Mouse (Mus musculus) midbrain, postnatal 0 days (tissue): ENCODE measurements around the gene Tor3a. TPM values are rescaled to one million over a fixed set of nuclear protein-coding genes. Genes with fewer than 3 reads are reported as not detected.

Experiments used
- ATAC-seq: fragments of 200-750 bp; cut with Nextera tagmentation; 2 replicates; pipeline ENCODE4 v1.8.0; 2017; ENCODE audit warnings: moderate number of reproducible peaks, mild to moderate bottlenecking, moderate TSS enrichment, moderate library complexity; ENCODE audit not compliant: low FRiP score
- DNase-seq: peaks from one replicate; pipeline ENCODE4 v3.0.0-alpha.2; 2015; ENCODE audit warnings: low spot score
- H3K27ac ChIP-seq: fragments of 300-500 bp; sonication (generic); 2 replicates; pipeline ENCODE4 v1.5.1; 2014; ENCODE audit warnings: low read depth, mild to moderate bottlenecking, low read length, mixed read lengths
- H3K27me3 ChIP-seq: fragments of 300-500 bp; sonication (generic); 2 replicates; pipeline ENCODE4 v1.6.1; 2014; ENCODE audit warnings: low read length, control low read depth, mixed read lengths; ENCODE audit not compliant: insufficient read depth
- H3K36me3 ChIP-seq: fragments of 300-500 bp; sonication (generic); 2 replicates; pipeline ENCODE4 v1.6.1; 2014; ENCODE audit warnings: low read length, control low read depth, mixed read lengths; ENCODE audit not compliant: insufficient read depth
- H3K4me1 ChIP-seq: fragments of 300-500 bp; sonication (generic); 2 replicates; pipeline ENCODE4 v1.6.1; 2014; ENCODE audit warnings: mild to moderate bottlenecking, control low read depth, antibody characterized with exemption, low read length, mixed read lengths; ENCODE audit not compliant: insufficient read depth
- H3K4me2 ChIP-seq: fragments of 300-500 bp; sonication (generic); 2 replicates; pipeline ENCODE4 v1.6.1; 2014; ENCODE audit warnings: low read depth, mild to moderate bottlenecking, low read length, mixed read lengths; ENCODE audit not compliant: poor library complexity, severe bottlenecking
- H3K4me3 ChIP-seq: fragments of 300-500 bp; sonication (generic); 2 replicates; pipeline ENCODE4 v1.5.1; 2014; ENCODE audit warnings: low read depth, mild to moderate bottlenecking, low read length, moderate library complexity
- H3K9ac ChIP-seq: fragments of 300-500 bp; sonication (generic); replicated peaks from 2 replicates; pipeline ENCODE4 v1.6.1; 2014; ENCODE audit warnings: mild to moderate bottlenecking, low read length, moderate library complexity, mixed read lengths; ENCODE audit not compliant: poor library complexity, severe bottlenecking
- H3K9me3 ChIP-seq: fragments of 300-500 bp; sonication (generic); 2 replicates; pipeline ENCODE4 v1.6.1; 2016; ENCODE audit warnings: low read length, control low read depth
- CTCF ChIP-seq: IDR thresholded peaks from 2 replicates; pipeline ENCODE4 v1.5.1; 2016; ENCODE audit warnings: antibody characterized with exemption, mild to moderate bottlenecking
- WGBS: fragments of 180-500 bp; shearing (Covaris S2); extraction: QIAGEN DNeasy Blood & Tissue Kit; methylation state at CpG from one replicate; pipeline ENCODE4 v1.1.7; 2014; 5-methylcytosine and 5-hydroxymethylcytosine counted together
- polyA plus RNA-seq: library from polyadenylated mRNA; unstranded; fragments of >200 nt; fragmentation: Nextera tagmentation; extraction: Ambion mirVana; gene quantifications from 2 replicates; pipeline ENCODE4 v1.2.1, GENCODE M21; 2015
- total RNA-seq: library from RNA; depleted of rRNA; stranded (reverse); fragments of >200 nt; gene quantifications from 2 replicates; pipeline ENCODE4 v1.2.3, GENCODE M21; 2014

The Tor3a gene
- total and polyA plus RNA-seq, 2 experiments from 2014 or later = 2.6 to 3.1 TPM

DNA sequence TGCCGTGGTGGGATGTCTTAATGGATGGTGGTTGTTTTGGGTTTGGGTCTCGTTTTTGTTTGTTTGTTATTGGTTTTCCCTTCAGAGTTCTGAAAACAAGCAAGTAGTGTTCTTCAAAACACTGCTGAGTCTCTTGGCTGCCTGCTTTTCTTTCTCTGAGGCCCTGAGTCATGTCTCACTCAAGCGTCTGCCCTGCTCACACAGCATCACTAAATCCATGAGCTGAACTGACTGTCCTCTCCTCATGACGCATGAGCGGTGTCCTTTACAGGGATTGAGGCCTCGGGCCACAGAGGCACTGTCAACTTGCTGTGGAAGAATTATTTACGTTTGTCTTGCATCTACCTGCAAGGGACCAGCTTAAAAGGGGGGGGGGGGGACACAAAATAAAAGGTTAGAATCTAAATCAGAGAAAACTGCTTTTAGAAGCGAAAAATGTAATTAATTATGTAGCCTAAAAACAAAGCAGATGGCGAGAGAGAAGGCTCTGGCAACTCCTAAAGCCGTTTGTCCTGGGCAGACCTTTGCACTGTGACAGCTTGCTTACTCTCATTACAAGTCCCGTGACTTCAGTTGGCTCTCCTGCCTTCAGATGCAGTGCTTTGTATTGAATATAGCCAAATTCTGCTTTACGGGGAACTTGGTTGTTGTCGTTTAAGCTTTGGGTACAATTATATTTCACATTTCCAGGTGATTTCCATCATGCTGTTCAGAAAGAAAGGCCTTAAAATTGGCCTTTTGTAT lies 29.2 kb downstream of the Tor3a start:
- H3K4me2 ChIP-seq = no peak overlapping the region
- no peak overlapping the region for H3K27ac ChIP-seq
- H3K36me3 ChIP-seq = peaks cover 14% of the 10 kb centered on the region
- 60% methylated on average over 13 of the region's 13 CpGs for WGBS
- H3K9ac ChIP-seq = no peak overlapping the region
- no peaks in the 10 kb centered on the region for H3K4me1 ChIP-seq
- no peak for ATAC-seq
- H3K4me3 ChIP-seq = no peak overlapping the region
- no peak for TF ChIP-seq CTCF
- DNase-seq = peak; percentile 34
- no peaks in the 10 kb centered on the region for H3K9me3 ChIP-seq
- no peaks in the 10 kb centered on the region for H3K27me3 ChIP-seq

DNA sequence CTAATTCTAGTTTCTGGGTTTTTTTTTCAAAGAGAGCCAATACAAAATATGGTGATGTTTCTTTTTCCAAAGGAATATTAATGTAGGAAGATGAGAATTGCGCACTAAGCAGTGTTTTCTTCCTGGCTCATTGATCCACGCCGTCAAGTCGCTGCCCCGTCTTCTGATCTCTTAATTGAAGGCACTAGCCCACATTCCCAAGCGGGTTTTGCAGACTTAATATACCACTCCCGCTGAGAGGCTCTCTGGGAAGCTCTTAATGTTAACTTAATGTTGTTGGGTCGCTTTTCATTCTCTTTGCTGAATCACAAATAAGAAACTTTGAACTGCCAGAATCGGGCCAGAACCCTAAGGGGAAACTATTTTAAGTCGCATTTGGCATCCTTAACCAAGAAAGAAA lies 30.1 kb downstream of the Tor3a start:
- no peak overlapping the region for H3K4me3 ChIP-seq
- 26% methylated on average over 10 of the region's 10 CpGs for WGBS
- H3K4me2 ChIP-seq = no peak overlapping the region
- DNase-seq (no peak), ATAC-seq (no peak)
- no peak overlapping the region for H3K9ac ChIP-seq
- no peaks in the 10 kb centered on the region for H3K9me3 ChIP-seq
- H3K4me1 ChIP-seq = no peaks in the 10 kb centered on the region
- peaks cover 14% of the 10 kb centered on the region for H3K36me3 ChIP-seq
- no peak for TF ChIP-seq CTCF
- no peaks in the 10 kb centered on the region for H3K27me3 ChIP-seq
- no peak overlapping the region for H3K27ac ChIP-seq

GRCm38 (mm10) chr1:156642813-156643212 lies 31.3 kb downstream of the Tor3a start:
- 67% methylated on average over 12 of the region's 12 CpGs for WGBS

GRCm38 (mm10) chr1:156641808-156642207 lies 32.3 kb downstream of the Tor3a start:
- Histone ChIP-seq H3K9me3 (no peaks in the 10 kb centered on the region), H3K27me3 (no peaks in the 10 kb centered on the region), H3K36me3 (peaks cover 14% of the 10 kb centered on the region), H3K4me2 (no peak overlapping the region), H3K27ac (no peak overlapping the region), H3K4me1 (no peaks in the 10 kb centered on the region), H3K9ac (no peak overlapping the region), H3K4me3 (no peak overlapping the region)
- no peak for TF ChIP-seq CTCF
- 90% methylated on average over 10 of the region's 10 CpGs for WGBS
- DNase-seq (no peak), ATAC-seq (no peak)

More at GRCm38 (mm10) chr1:156642813-156643212, 31.3 kb downstream of the Tor3a start:
- no peak overlapping the region for H3K4me2 ChIP-seq
- no peaks in the 10 kb centered on the region for H3K4me1 ChIP-seq
- H3K9me3 ChIP-seq = no peaks in the 10 kb centered on the region
- DNase-seq (no peak), ATAC-seq (no peak)
- H3K9ac ChIP-seq = no peak overlapping the region
- H3K27me3 ChIP-seq = no peaks in the 10 kb centered on the region
- H3K36me3 ChIP-seq = peaks cover 14% of the 10 kb centered on the region
- H3K27ac ChIP-seq = no peak overlapping the region
- H3K4me3 ChIP-seq = no peak overlapping the region
- no peak for TF ChIP-seq CTCF

- H3K4me2 ChIP-seq = no peak overlapping the region
Observed at GRCm38 (mm10) chr1:156640577-156640976, 33.6 kb downstream of the Tor3a start.

GRCm38 (mm10) chr1:156639455-156639854 lies 34.7 kb downstream of the Tor3a start:
- WGBS = 83% methylated on average over 5 of the region's 5 CpGs
- no peaks in the 10 kb centered on the region for H3K9me3 ChIP-seq
- TF ChIP-seq CTCF = no peak
- no peak for ATAC-seq
- peaks cover 24% of the 10 kb centered on the region for H3K36me3 ChIP-seq
- H3K4me1 ChIP-seq = no peaks in the 10 kb centered on the region
- no peaks in the 10 kb centered on the region for H3K27me3 ChIP-seq
- no peak for DNase-seq
- no peak overlapping the region for H3K9ac ChIP-seq
- H3K4me3 ChIP-seq = no peak overlapping the region
- H3K27ac ChIP-seq = no peak overlapping the region
- no peak overlapping the region for H3K4me2 ChIP-seq

More at GRCm38 (mm10) chr1:156640577-156640976, 33.6 kb downstream of the Tor3a start:
- 56% methylated on average over 4 of the region's 4 CpGs for WGBS
- H3K4me3 ChIP-seq = no peak overlapping the region
- H3K4me1 ChIP-seq = no peaks in the 10 kb centered on the region
- no peaks in the 10 kb centered on the region for H3K9me3 ChIP-seq
- peaks cover 22% of the 10 kb centered on the region for H3K36me3 ChIP-seq
- no peaks in the 10 kb centered on the region for H3K27me3 ChIP-seq
- DNase-seq (peak; percentile 60), ATAC-seq (0 out of 2 replicates have a peak, but pooled peaks have one; percentile 44)
- peak; percentile 71 for TF ChIP-seq CTCF
- no peak overlapping the region for H3K9ac ChIP-seq
- no peak overlapping the region for H3K27ac ChIP-seq
